Mouse (Mus musculus): Measurements from ENCODE around the gene Aacs. TPM values are rescaled to one million over a fixed set of nuclear protein-coding genes. Genes with fewer than 3 reads are reported as not detected.

The Aacs gene
- total and polyA plus RNA-seq, 3 experiments: 21.3 to 48.8 (median 39.8) TPM

GRCm38 (mm10) chr5:125563492-125563891 is 87.9 kb downstream of the Aacs start:
- H3K27me3 ChIP-seq (replicated peaks): peaks cover 27% of the 10 kb centered on the region
- dilution Hi-C loops (cut with MboI; ENCODE audit: extremely low pct_ligation_motif_present, extremely low pct_unique_long_range_greater_than_20kb, low sequenced_read_pairs): no loop called here
- in situ Hi-C loops (cut with MboI; ENCODE audit: low pct_ligation_motif_present, low pct_unique_long_range_greater_than_20kb, low sequenced_read_pairs): no loop called here
- H3K4me2 ChIP-seq (ENCODE audit: insufficient read depth, low read depth, poor library complexity, severe bottlenecking): no peak overlapping the region
- H3K9me3 ChIP-seq (replicated peaks; ENCODE audit: low read length): peaks cover 24% of the 10 kb centered on the region
- no peak for DNase-seq (ENCODE audit: extremely low read depth)
- H3K27ac ChIP-seq (ENCODE audit: insufficient read depth, low read depth): no peak overlapping the region
- H3K79me2 ChIP-seq (replicated peaks; ENCODE audit: control insufficient read depth, extremely low read depth, insufficient read depth, poor library complexity, severe bottlenecking): no peaks in the 10 kb centered on the region
- no peaks in the 10 kb centered on the region for H3K36me3 ChIP-seq (replicated peaks in 1 of 2; ENCODE audit: control insufficient read depth in 1 of 2, insufficient read depth in 1 of 2, low read length in 1 of 2)
- H3K4me3 ChIP-seq (replicated peaks in 1 of 3; ENCODE audit: low read depth in 2 of 3, low read length in 2 of 3, poor library complexity in 1 of 3): no peak overlapping the region
- no peaks in the 10 kb centered on the region for H3K4me1 ChIP-seq (ENCODE audit: control insufficient read depth in 1 of 2, insufficient read depth in 2 of 2)
- TF ChIP-seq KAT2A (IDR thresholded peaks at IDR 0.05; ENCODE audit: insufficient replicate concordance, low read length): no peak
- no peak for TF ChIP-seq USF2 (conservative IDR thresholded peaks at IDR 0.05; ENCODE audit: low read depth, low read length)
- TF ChIP-seq MXI1 (IDR thresholded peaks at IDR 0.05; ENCODE audit: low read depth, low read length): no peak
- no peak for TF ChIP-seq POLR2A (IDR thresholded peaks at IDR 0.05; ENCODE audit: low read depth, low read length)
- TF ChIP-seq ELF1 (IDR thresholded peaks at IDR 0.05; ENCODE audit: low read depth, low read length): no peak
- TF ChIP-seq MEF2A (IDR thresholded peaks at IDR 0.05; ENCODE audit: borderline replicate concordance, low read depth, low read length): no peak
- no peak for TF ChIP-seq BHLHE40 (IDR thresholded peaks at IDR 0.05; ENCODE audit: low read depth, low read length)
- no peak for TF ChIP-seq ZNF384 (IDR thresholded peaks at IDR 0.05; ENCODE audit: low read depth, low read length)
- no peak for TF ChIP-seq JUND (conservative IDR thresholded peaks at IDR 0.05; ENCODE audit: low read depth, low read length)
- no peak for TF ChIP-seq HCFC1 (IDR thresholded peaks at IDR 0.05; ENCODE audit: low read depth, low read length)
- TF ChIP-seq MAZ (IDR thresholded peaks at IDR 0.05; ENCODE audit: low read depth, low read length): no peak
- TF ChIP-seq MAX (IDR thresholded peaks at IDR 0.05; ENCODE audit: low read length): no peak
- TF ChIP-seq IRF4 (IDR thresholded peaks at IDR 0.05; ENCODE audit: low read depth, low read length): no peak
- no peak for TF ChIP-seq SIN3A (IDR thresholded peaks at IDR 0.05; ENCODE audit: low read length)
- TF ChIP-seq EP300 (IDR thresholded peaks at IDR 0.05; ENCODE audit: low read length): no peak
- no peak for TF ChIP-seq ETS1 (conservative IDR thresholded peaks at IDR 0.05; ENCODE audit: low read depth, low read length)
- TF ChIP-seq MYC (IDR thresholded peaks at IDR 0.05; ENCODE audit: low read depth, low read length): no peak
- no peak for TF ChIP-seq ZMIZ1 (IDR thresholded peaks at IDR 0.05; ENCODE audit: low read depth, low read length)
- no peak for TF ChIP-seq NRF1 (IDR thresholded peaks at IDR 0.05; ENCODE audit: low read depth, low read length)
- H3K9ac ChIP-seq (ENCODE audit: insufficient read depth, low read depth): no peak overlapping the region

- Histone ChIP-seq H3K9me3 (replicated peaks; ENCODE audit: low read length) (peaks cover 19% of the 10 kb centered on the region), H3K79me2 (replicated peaks; ENCODE audit: control insufficient read depth, extremely low read depth, insufficient read depth, poor library complexity, severe bottlenecking) (no peaks in the 10 kb centered on the region), H3K9ac (ENCODE audit: insufficient read depth, low read depth) (no peak overlapping the region), H3K4me1 (ENCODE audit: control insufficient read depth in 1 of 2, insufficient read depth in 2 of 2) (no peaks in the 10 kb centered on the region), H3K36me3 (replicated peaks in 1 of 2; ENCODE audit: control insufficient read depth in 1 of 2, insufficient read depth in 1 of 2, low read length in 1 of 2) (no peaks in the 10 kb centered on the region), H3K4me2 (ENCODE audit: insufficient read depth, low read depth, poor library complexity, severe bottlenecking) (no peak overlapping the region), H3K27me3 (replicated peaks) (peaks cover 23% of the 10 kb centered on the region), H3K4me3 (replicated peaks in 1 of 3; ENCODE audit: low read depth in 2 of 3, low read length in 2 of 3, poor library complexity in 1 of 3) (no peak overlapping the region), H3K27ac (ENCODE audit: insufficient read depth, low read depth) (no peak overlapping the region)
- in situ Hi-C loops (cut with MboI; ENCODE audit: low pct_ligation_motif_present, low pct_unique_long_range_greater_than_20kb, low sequenced_read_pairs) (no loop called here), dilution Hi-C loops (cut with MboI; ENCODE audit: extremely low pct_ligation_motif_present, extremely low pct_unique_long_range_greater_than_20kb, low sequenced_read_pairs) (no loop called here)
- TF ChIP-seq MAFK (IDR thresholded peaks at IDR 0.05; ENCODE audit: insufficient replicate concordance, low read length) (no peak), ELF1 (IDR thresholded peaks at IDR 0.05; ENCODE audit: low read depth, low read length) (no peak), POLR2A (IDR thresholded peaks at IDR 0.05; ENCODE audit: low read depth, low read length) (no peak), USF2 (conservative IDR thresholded peaks at IDR 0.05; ENCODE audit: low read depth, low read length) (no peak)
- DNase-seq (ENCODE audit: extremely low read depth): no peak
These were observed 90.1 kb downstream of the Aacs start for GRCm38 (mm10) chr5:125565725-125566124.

Other genes with a start within 250 kb of the Aacs start
- gene Scarb1, start 134.7 kb upstream of the Aacs start, total RNA-seq (2012; rRNA removed): 11.6 and 12.3 TPM in 2 replicates
- gene Scarb1, start 134.7 kb upstream of the Aacs start, total RNA-seq (2014; rRNA removed): 16.3 and 20.0 TPM in 2 replicates
- gene Scarb1, start 134.7 kb upstream of the Aacs start, polyA plus RNA-seq (2012; ENCODE audit: insufficient read length, low read depth): 24.6 and 24.7 TPM in 2 replicates
- 0.59 and 0.80 TPM in 2 replicates for gene Gm10382, start 86.5 kb upstream of the Aacs start, total RNA-seq (2012; rRNA removed)
- not detected in 2 replicates for gene Gm10382, start 86.5 kb upstream of the Aacs start, total RNA-seq (2014; rRNA removed)
- 0.87 and 1.1 TPM in 2 replicates for gene Gm10382, start 86.5 kb upstream of the Aacs start, polyA plus RNA-seq (2012; ENCODE audit: insufficient read length, low read depth)
- 466 and 486 TPM in 2 replicates for gene Ubc, start 85.6 kb upstream of the Aacs start, total RNA-seq (2012; rRNA removed)
- 650 and 656 TPM in 2 replicates for gene Ubc, start 85.6 kb upstream of the Aacs start, total RNA-seq (2014; rRNA removed)
- gene Ubc, start 85.6 kb upstream of the Aacs start, polyA plus RNA-seq (2012; ENCODE audit: insufficient read length, low read depth): 687 and 803 TPM in 2 replicates
- 21.0 and 23.8 TPM in 2 replicates for gene Dhx37, start 41.7 kb upstream of the Aacs start, total RNA-seq (2012; rRNA removed)
- 22.7 and 26.0 TPM in 2 replicates for gene Dhx37, start 41.7 kb upstream of the Aacs start, total RNA-seq (2014; rRNA removed)
- gene Dhx37, start 41.7 kb upstream of the Aacs start, polyA plus RNA-seq (2012; ENCODE audit: insufficient read length, low read depth): 33.0 and 36.9 TPM in 2 replicates
- gene Bri3bp, start 34.2 kb upstream of the Aacs start, total RNA-seq (2012; rRNA removed): 48.4 and 49.6 TPM in 2 replicates
- gene Bri3bp, start 34.2 kb upstream of the Aacs start, total RNA-seq (2014; rRNA removed): 30.1 and 37.7 TPM in 2 replicates
- 147 and 164 TPM in 2 replicates for gene Bri3bp, start 34.2 kb upstream of the Aacs start, polyA plus RNA-seq (2012; ENCODE audit: insufficient read length, low read depth)
- gene Tmem132b, start 56.0 kb downstream of the Aacs start, total RNA-seq (2012; rRNA removed): not detected in 2 replicates
- not detected in 2 replicates for gene Tmem132b, start 56.0 kb downstream of the Aacs start, total RNA-seq (2014; rRNA removed)
- gene Tmem132b, start 56.0 kb downstream of the Aacs start, polyA plus RNA-seq (2012; ENCODE audit: insufficient read length, low read depth): not detected in 2 replicates